Mouse (Mus musculus): ENCODE data around the gene Rpl18.
A peak's percentile ranks its signal among the peaks of the same experiment; 100 is the strongest.

The Rpl18 gene

GRCm38 (mm10) chr7:45713881-45714520 lies 1.3 kb upstream of the Rpl18 start:
- no peak for DNase-seq (ENCODE audit: low read depth, low spot score)

GRCm38 (mm10) chr7:45714630-45715089 lies 597 bp upstream of the Rpl18 start:
- DNase-seq (ENCODE audit: low read depth, low spot score) = no peak

GRCm38 (mm10) chr7:45715741-45716459 lies 643 bp downstream of the Rpl18 start:
- no peak for DNase-seq (ENCODE audit: low read depth, low spot score)

- DNase-seq (ENCODE audit: low read depth, low spot score) = no peak
Observed at GRCm38 (mm10) chr7:45716460-45716857, 1.2 kb downstream of the Rpl18 start.

GRCm38 (mm10) chr7:45716952-45717917 lies 2.0 kb downstream of the Rpl18 start:
- no peak for DNase-seq (ENCODE audit: low read depth, low spot score)

GRCm38 (mm10) chr7:45717918-45718297 lies 2.7 kb downstream of the Rpl18 start, which contains the start of gene Sphk2:
Sphk2 (minus strand) TSS chr7:45718002.
- peak; percentile 98 for DNase-seq (ENCODE audit: low read depth, low spot score)

- DNase-seq (ENCODE audit: low read depth, low spot score) = no peak
Observed at GRCm38 (mm10) chr7:45718331-45718730, 3.1 kb downstream of the Rpl18 start.

GRCm38 (mm10) chr7:45719180-45719579 lies 3.9 kb downstream of the Rpl18 start:
- no peak for DNase-seq (ENCODE audit: low read depth, low spot score)

GRCm38 (mm10) chr7:45719738-45720412 lies 4.6 kb downstream of the Rpl18 start:
- DNase-seq (ENCODE audit: low read depth, low spot score) = no peak

- DNase-seq (ENCODE audit: low read depth, low spot score) = no peak
Observed at GRCm38 (mm10) chr7:45720413-45721233, 5.4 kb downstream of the Rpl18 start, which contains the start of gene Fam83e. Fam83e (plus strand) TSS chr7:45721212.

GRCm38 (mm10) chr7:45721234-45721571 lies 5.9 kb downstream of the Rpl18 start:
- DNase-seq (ENCODE audit: low read depth, low spot score) = no peak

- DNase-seq (ENCODE audit: low read depth, low spot score) = no peak
Observed at GRCm38 (mm10) chr7:45721642-45722347, 6.5 kb downstream of the Rpl18 start.

- DNase-seq (ENCODE audit: low read depth, low spot score) = no peak
Observed at GRCm38 (mm10) chr7:45722348-45722713, 7.1 kb downstream of the Rpl18 start.

GRCm38 (mm10) chr7:45723301-45723700 lies 8.0 kb downstream of the Rpl18 start:
- DNase-seq (ENCODE audit: low read depth, low spot score) = no peak

- DNase-seq (ENCODE audit: low read depth, low spot score) = no peak
Observed at GRCm38 (mm10) chr7:45723781-45724180, 8.5 kb downstream of the Rpl18 start.

- DNase-seq (ENCODE audit: low read depth, low spot score) = no peak
Observed at GRCm38 (mm10) chr7:45725151-45725550, 9.9 kb downstream of the Rpl18 start.

- DNase-seq (ENCODE audit: low read depth, low spot score) = no peak
Observed at GRCm38 (mm10) chr7:45725713-45726112, 10.5 kb downstream of the Rpl18 start, which contains the start of gene Spaca4. Spaca4 (minus strand) TSS chr7:45725813.

- DNase-seq (ENCODE audit: low read depth, low spot score) = no peak
Observed at GRCm38 (mm10) chr7:45726419-45726818, 11.2 kb downstream of the Rpl18 start.

- no peak for DNase-seq (ENCODE audit: low read depth, low spot score)
Observed at GRCm38 (mm10) chr7:45727625-45728024, 12.4 kb downstream of the Rpl18 start.

All from CD4-positive helper T cell, adult 2 months (primary cell).